Mouse (Mus musculus) frontal cortex, postnatal 25 days (tissue): ENCODE results near the gene Gm37240.
A peak's percentile ranks its signal among the peaks of the same experiment; 100 is the strongest.

Experiments
- DNase-seq, 2 experiments: peaks; one replicate each; pipeline ENCODE4 v3.0.0; 2022; ENCODE audit warnings: low spot score in 2 of 2

Gm37240 gene

GRCm38 (mm10) chr3:84952585-84953187 lies 934.6 kb downstream of the Gm37240 start:
- DNase-seq, result no peak

- DNase-seq, result peak; percentile 55 to 56
Measured at GRCm38 (mm10) chr3:84952135-84952534, 935.2 kb downstream of the Gm37240 start.

DNA sequence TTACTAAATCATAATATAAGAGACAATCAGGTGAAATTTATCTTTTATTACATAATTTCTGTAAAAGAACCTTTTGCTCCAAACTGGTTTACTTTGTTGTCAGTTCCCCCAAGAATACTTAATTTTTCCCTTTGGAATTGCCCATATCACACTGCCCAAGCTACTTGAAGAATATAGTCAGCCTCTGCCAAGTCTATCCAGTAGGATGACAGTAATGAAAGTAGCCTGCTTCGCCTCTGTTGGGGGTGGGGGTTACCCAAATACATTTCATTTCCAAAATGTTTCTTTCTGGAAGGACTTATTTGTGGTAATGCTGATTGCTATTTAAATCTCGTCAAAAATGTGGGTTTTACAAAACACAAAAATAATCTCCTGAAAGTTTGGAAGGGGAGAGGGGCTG lies 935.6 kb downstream of the Gm37240 start:
- DNase-seq, result no peak

DNA sequence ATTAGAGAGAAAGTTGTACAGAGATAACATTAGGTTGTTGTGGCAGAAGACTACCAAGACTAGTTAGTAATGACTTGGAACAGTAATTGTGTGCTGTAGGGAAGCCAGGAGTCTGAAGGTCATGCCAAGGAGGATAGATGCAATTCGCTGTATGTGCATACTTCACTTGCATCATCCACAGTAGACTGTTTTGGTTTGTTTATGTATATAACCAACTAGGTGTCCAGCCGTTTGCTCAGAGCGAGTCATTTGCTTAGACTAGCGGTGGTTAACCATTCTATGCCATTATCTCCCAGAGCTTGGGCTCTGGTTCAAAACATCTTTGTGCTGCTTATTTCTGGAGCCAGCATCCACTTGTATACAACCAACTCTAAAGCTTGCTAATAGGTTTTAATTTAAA lies 937.9 kb downstream of the Gm37240 start:
- no peak for DNase-seq

DNA sequence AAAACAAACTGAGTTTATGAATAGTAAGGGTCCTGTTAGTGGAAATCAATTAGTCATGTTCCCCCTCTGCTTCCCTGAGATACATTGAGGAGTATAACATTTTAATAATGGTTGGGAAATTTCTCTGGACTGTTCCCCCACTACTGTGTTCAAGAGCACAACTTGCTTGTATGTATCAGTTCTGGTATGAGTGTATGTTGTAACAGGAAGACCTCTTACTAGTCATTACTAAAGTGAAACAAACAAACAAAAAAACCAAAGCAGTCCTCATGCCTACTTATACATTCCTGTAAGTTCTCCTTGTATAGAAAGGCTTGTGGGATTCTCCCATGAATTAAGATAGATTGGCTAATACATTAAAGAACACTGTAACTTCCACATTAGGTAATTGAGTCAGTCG lies 940.9 kb downstream of the Gm37240 start:
- DNase-seq, result no peak

- DNase-seq, result no peak
Measured at GRCm38 (mm10) chr3:84944933-84945332, 942.4 kb downstream of the Gm37240 start.

DNA sequence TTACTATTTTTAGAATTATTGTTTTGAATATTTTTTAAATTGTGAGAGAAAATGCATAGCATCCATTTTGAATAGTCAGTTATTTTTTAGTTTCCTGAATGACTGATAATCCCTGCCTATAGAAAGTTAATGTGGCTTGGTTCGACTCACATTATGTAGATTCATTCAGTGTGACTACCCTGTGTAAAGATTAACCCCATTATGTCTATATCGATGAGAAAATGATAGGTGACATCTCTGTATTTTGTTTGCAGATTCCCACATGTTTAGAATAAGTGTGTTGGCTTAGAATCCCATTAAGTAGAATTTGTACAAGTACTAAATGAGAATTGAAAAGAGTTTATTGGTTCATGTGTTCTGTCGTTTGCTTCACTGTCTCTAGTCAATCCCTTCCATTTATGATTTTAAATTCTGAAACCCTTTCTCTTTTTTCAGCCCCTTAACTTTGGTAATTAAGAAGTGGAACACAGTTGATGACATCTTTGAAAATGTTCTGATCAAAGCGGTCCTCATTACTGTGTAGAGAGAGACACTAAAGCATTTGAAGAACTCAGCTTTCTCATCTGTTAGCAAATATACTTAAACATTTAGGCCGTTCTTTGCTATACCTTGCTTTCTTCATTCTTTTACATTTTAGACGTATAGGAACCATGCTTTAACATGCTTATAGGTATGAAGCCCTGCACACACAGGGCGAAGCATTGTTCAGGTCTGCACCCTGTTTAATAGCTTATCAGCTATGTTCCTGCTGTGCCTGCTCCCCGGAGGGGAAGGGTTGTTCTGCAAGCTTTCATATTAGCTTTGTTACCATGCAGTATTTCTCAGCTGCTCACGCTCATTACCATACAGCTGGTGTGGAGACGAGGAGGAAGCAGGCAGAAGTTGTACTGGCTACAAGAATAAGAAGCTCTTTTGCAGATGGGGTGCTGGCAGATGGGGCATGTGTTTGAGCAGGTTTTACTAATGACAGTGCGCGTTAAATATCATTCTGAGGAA lies 949.7 kb downstream of the Gm37240 start:
- DNase-seq, result no peak

DNA sequence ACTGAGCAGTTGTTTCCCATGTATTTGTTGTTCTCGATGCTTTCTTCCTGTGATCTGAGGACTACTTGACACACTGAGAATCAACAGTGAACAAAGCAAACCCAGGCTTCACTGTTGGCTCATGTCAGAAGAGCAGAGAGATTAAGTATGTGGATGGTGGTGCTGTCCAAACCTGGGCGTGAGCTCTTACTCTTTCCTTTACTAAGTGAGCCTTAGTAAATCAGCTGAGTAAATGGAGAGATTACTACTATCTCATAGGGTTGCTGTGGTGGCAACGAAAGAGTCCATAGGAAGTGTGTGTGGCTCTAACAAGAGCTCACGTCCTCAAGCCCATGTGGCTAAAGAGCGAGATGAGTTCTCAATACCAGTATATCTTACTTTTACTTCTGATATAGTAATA lies 950.4 kb downstream of the Gm37240 start:
- DNase-seq, result no peak

- no peak for DNase-seq
Measured at GRCm38 (mm10) chr3:84936252-84936651, 951.1 kb downstream of the Gm37240 start.

GRCm38 (mm10) chr3:84935729-84936128 lies 951.6 kb downstream of the Gm37240 start:
- DNase-seq, result no peak

DNA sequence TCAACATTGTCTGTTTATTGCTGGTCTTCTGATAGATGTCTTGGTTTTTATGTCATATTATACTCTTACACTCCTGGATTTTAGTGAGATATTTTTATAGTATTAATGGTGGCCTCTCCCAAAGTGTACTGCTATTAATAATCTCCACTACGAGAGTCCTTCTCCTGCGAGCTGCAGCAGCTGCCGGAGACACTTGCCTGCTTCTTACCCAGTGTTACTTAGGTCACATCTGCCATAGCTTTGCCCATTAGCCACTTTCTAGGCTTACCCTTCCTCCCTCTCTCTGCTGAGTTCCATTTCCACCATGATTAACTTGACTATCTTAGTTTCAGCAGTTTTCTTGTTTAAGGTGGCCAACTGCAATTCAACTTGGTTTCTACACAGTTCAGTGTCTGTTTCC lies 956.6 kb downstream of the Gm37240 start:
- no peak for DNase-seq

GRCm38 (mm10) chr3:84929171-84929570 lies 958.1 kb downstream of the Gm37240 start:
- DNase-seq, result no peak

DNA sequence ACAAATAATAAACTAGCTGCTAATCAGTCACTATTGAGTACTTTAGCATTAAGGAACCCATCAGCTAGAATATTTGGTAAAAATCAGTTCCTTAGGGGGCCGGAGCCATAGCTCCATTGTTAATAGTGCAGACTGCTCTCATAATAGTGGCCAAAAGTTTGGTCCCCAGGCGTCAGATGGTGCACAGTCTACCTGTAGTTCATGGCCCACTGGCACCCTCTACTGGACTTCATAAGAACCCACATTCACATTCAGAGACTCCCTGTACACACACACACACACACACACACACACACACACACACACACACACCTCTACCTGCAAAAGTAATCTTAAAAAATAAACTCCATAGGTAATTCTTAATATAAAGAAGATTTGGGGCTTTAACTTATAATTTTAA lies 959.4 kb downstream of the Gm37240 start:
- DNase-seq, result no peak

DNA sequence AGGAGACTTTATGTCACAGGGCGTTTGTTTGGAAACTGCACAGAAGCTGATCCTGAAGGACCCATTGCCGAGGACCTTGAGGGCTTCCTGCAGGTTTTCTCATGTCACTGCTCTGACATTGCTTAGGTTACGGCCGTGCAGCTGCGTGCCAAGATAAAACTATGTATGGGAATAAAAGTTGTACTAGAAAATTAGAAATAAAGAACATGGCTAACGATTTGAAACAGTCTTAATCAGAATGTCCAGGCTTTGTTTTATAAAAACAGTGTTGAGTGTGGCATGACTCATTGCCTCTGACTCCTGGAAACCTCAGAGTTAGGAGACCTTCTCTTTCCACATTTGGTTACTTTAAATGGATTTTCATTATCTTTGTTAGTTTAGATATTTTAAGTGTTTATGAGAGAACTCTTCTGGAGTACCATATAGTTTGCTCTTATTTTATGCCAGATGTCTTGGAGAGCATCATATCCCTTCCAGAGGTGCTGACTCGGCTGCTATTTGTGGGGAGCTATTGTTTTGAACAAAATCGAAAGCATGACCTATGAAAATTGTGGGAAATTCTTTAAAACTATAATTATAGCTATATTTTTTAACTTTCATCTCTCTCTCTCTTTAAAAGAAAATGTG lies 960.0 kb downstream of the Gm37240 start:
- no peak for DNase-seq

- no peak for DNase-seq
Measured at GRCm38 (mm10) chr3:84926140-84926539, 961.2 kb downstream of the Gm37240 start.

- DNase-seq, result no peak
Measured at GRCm38 (mm10) chr3:84925229-84925628, 962.1 kb downstream of the Gm37240 start.

DNA sequence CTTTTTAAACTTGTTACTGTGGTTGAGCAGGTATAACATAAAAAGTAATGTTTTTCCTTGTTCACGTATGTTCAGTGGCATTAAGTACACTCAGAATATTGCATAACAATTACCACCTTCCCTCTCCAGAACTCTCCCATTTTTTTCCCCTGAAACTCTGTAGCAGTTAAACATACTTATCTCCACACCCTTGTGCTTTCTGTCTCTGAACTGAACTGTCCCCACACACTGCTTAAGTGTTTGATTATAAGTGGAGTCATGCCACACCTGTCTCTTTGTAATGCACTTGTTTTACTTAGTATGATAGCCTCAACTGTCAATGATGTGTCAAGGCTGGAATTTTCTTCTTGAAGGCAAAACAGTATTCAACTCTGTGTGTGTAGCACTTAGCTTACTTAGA lies 963.6 kb downstream of the Gm37240 start:
- DNase-seq, result no peak

- no peak for DNase-seq
Measured at GRCm38 (mm10) chr3:84923256-84923655, 964.1 kb downstream of the Gm37240 start.

DNA sequence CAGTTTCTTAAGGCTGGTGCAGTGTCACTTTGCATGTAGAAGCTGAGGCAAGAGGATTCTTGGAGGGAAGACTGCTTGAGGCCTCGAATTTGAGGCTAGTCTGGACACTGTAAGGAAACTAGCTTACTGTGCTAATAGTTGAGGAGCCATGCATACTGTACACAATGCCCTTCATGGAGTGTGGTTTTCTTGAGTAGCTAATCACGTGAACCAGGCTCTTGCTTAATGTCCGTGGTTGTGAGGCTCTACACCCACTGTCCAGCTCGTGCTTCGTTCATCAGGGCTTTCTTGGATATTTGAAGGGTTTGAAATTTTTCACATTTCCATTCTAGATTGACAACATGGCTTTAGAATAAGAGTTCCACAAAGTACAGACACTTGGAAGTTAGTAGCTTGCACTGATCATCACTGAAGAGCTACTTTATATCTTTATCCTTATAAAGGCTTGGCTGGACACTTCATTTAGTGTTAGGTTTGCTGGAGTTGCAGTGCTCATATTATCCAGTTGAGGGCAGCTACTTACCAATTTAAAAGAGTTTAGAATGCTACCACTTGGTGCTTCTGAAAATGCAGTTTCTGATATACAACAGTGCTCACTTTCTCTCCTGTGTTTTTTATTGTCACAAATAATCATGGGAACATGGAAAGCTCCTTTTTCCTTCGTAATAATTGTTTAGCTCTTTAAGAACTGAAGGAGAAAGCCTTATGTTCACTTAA lies 965.5 kb downstream of the Gm37240 start:
- no peak for DNase-seq

- DNase-seq, result no peak
Measured at GRCm38 (mm10) chr3:84917903-84918679, 969.2 kb downstream of the Gm37240 start.

GRCm38 (mm10) chr3:84914284-84914683 lies 973.0 kb downstream of the Gm37240 start:
- DNase-seq, result no peak
